Mouse (Mus musculus): ENCODE data around the gene Map3k7. TPM values are rescaled to one million over a fixed set of nuclear protein-coding genes. Genes with fewer than 3 reads are reported as not detected.

Gene Map3k7
- total and polyA plus RNA-seq, 3 experiments: 31.2 to 54.2 TPM; not detected in 1

GRCm38 (mm10) chr4:31922215-31922614 lies 41.7 kb upstream of the Map3k7 start:
- no peak overlapping the region for H3K9ac ChIP-seq (ENCODE audit: control insufficient read depth, low read depth, low read length, poor library complexity, severe bottlenecking)

DNA sequence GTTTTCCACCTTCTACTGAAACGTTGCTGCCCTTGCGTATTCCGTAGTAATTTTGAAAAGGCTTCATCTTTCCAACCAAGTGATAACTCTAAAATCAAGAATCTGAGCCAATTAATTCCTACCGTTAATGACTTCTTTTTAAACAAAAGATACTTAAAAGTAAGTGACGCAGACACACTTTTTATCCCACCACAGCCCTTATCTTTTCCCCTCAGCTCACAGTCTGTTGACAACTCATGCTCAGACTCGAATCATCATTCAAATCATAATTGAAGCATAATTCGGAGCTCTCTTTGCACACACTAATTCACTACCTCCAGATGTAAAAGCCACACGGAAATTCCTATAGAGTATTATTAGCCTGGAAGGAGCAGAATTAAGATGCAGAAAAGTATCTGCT lies 40.5 kb upstream of the Map3k7 start:
- Histone ChIP-seq H3K27ac (ENCODE audit: control insufficient read depth, low read depth, low read length) (no peak overlapping the region), H3K9me3 (replicated peaks; ENCODE audit: insufficient read depth, low read length) (no peaks in the 10 kb centered on the region), H3K4me3 (ENCODE audit: control insufficient read depth in 1 of 2, insufficient read depth in 1 of 2, low read depth in 2 of 2, low read length in 2 of 2) (no peak overlapping the region), H3K4me1 (ENCODE audit: control insufficient read depth in 1 of 2, insufficient read depth in 2 of 2, low read length in 2 of 2) (no peaks in the 10 kb centered on the region; a peak in 1 of 4 replicates), H3K36me3 (ENCODE audit: control insufficient read depth in 1 of 2, insufficient read depth in 2 of 2, low read length in 2 of 2) (peaks cover 0 to 7% of the 10 kb centered on the region in 2 experiments; a peak in 2 of 4 replicates), H3K27me3 (ENCODE audit: control insufficient read depth in 1 of 2, insufficient read depth in 2 of 2, low read length in 2 of 2) (peaks cover 2 to 6% of the 10 kb centered on the region in 2 experiments), H3K79me2 (ENCODE audit: control insufficient read depth, insufficient read depth, low read length, poor library complexity) (no peaks in the 10 kb centered on the region), H3K9ac (ENCODE audit: control insufficient read depth, low read depth, low read length, poor library complexity, severe bottlenecking) (no peak overlapping the region)
- DNase-seq (ENCODE audit: low read depth, low spot score): peak; percentile 24
- TF ChIP-seq ZMIZ1 (IDR thresholded peaks at IDR 0.05; ENCODE audit: low read depth, low read length) (no peak), ETS1 (IDR thresholded peaks at IDR 0.05; ENCODE audit: low read depth, low read length) (no peak), EP300 (IDR thresholded peaks at IDR 0.05; ENCODE audit: low read depth in 1 of 2, low read length in 2 of 2) (peak; percentile 44 to 54; a peak in 3 of 4 replicates), TCF12 (IDR thresholded peaks at IDR 0.05; ENCODE audit: low read depth, low read length) (peak; percentile 43; the same call in 1 of the 2 replicates)

More at GRCm38 (mm10) chr4:31922215-31922614, 41.7 kb upstream of the Map3k7 start:
- TF ChIP-seq GATA1 (IDR thresholded peaks at IDR 0.05; ENCODE audit: low read depth, low read length): no peak
- no peak for TF ChIP-seq HCFC1 (IDR thresholded peaks at IDR 0.05; ENCODE audit: low read depth, low read length)
- TF ChIP-seq ZNF384 (IDR thresholded peaks at IDR 0.05; ENCODE audit: low read depth, low read length): no peak
- no peak for TF ChIP-seq GABPA (IDR thresholded peaks at IDR 0.05; ENCODE audit: low read depth, low read length)
- TF ChIP-seq SIN3A (IDR thresholded peaks at IDR 0.05; ENCODE audit: low read length): no peak
- no peak for TF ChIP-seq MYC (IDR thresholded peaks at IDR 0.05; ENCODE audit: low read depth, low read length)
- TF ChIP-seq BHLHE40 (IDR thresholded peaks at IDR 0.05; ENCODE audit: borderline replicate concordance, low read depth, low read length): no peak
- Histone ChIP-seq H3K79me2 (ENCODE audit: control insufficient read depth, insufficient read depth, low read length, poor library complexity) (no peaks in the 10 kb centered on the region), H3K36me3 (ENCODE audit: control insufficient read depth in 1 of 2, insufficient read depth in 2 of 2, low read length in 2 of 2) (peaks cover 0 to 7% of the 10 kb centered on the region in 2 experiments; a peak in 2 of 4 replicates), H3K4me1 (ENCODE audit: control insufficient read depth in 1 of 2, insufficient read depth in 2 of 2, low read length in 2 of 2) (no peaks in the 10 kb centered on the region; a peak in 1 of 4 replicates), H3K27ac (ENCODE audit: control insufficient read depth, low read depth, low read length) (no peak overlapping the region), H3K9me3 (replicated peaks; ENCODE audit: insufficient read depth, low read length) (no peaks in the 10 kb centered on the region), H3K4me3 (ENCODE audit: control insufficient read depth in 1 of 2, insufficient read depth in 1 of 2, low read depth in 2 of 2, low read length in 2 of 2) (no peak overlapping the region), H3K27me3 (ENCODE audit: control insufficient read depth in 1 of 2, insufficient read depth in 2 of 2, low read length in 2 of 2) (peaks cover 2 to 6% of the 10 kb centered on the region in 2 experiments)
- peak; percentile 20 for DNase-seq (ENCODE audit: low read depth, low spot score)

DNA sequence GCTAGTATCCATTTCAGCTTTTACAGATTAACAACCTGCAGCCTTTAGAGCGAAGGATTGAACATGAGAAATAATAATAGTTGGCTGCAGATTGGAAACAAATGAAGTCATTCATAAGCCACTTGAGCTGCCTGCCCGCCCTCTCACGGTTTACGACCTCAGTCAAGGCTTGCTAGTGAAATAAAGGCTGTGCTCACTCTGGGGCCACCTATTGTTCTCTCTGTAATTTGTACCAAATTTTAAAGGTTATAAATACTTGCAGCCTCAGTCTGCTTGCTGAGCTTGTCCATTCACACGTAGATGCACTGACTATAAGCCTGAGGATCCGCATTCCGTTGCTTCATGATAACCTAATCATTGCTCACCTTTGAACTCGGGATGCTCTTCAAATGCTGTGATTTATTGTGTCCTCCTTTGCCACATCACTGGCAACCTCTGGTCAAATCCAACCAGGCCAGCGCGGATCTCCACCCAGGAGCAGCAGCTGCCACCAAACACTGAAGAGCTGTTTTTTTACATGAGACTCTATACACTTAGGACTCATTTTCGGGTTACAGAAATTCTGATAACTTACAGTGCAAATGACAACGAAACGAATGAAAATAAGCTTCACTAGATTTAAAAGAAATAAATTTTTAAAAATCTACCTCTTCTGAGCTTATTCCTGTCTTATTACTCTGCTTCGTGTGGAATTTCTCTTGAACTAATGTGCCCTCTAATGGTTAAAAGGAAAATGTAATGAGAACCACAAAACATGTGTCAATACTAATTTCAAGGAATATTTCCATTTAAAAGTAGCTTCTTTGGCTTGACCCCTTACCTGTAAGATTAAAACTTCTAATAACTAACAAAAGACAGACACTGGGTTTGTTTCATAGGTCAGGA lies 39.4 kb upstream of the Map3k7 start:
- Histone ChIP-seq H3K4me3 (ENCODE audit: control insufficient read depth in 1 of 2, insufficient read depth in 1 of 2, low read depth in 2 of 2, low read length in 2 of 2) (no peak overlapping the region), H3K27me3 (ENCODE audit: control insufficient read depth in 1 of 2, insufficient read depth in 2 of 2, low read length in 2 of 2) (peaks cover 5 to 6% of the 10 kb centered on the region in 2 experiments), H3K4me1 (ENCODE audit: control insufficient read depth in 1 of 2, insufficient read depth in 2 of 2, low read length in 2 of 2) (no peaks in the 10 kb centered on the region; a peak in 1 of 4 replicates), H3K9ac (ENCODE audit: control insufficient read depth, low read depth, low read length, poor library complexity, severe bottlenecking) (no peak overlapping the region), H3K79me2 (ENCODE audit: control insufficient read depth, insufficient read depth, low read length, poor library complexity) (no peaks in the 10 kb centered on the region), H3K36me3 (ENCODE audit: control insufficient read depth in 1 of 2, insufficient read depth in 2 of 2, low read length in 2 of 2) (peaks cover 0 to 7% of the 10 kb centered on the region in 2 experiments; a peak in 2 of 4 replicates), H3K9me3 (replicated peaks; ENCODE audit: insufficient read depth, low read length) (no peaks in the 10 kb centered on the region), H3K27ac (ENCODE audit: control insufficient read depth, low read depth, low read length) (no peak overlapping the region)
- TF ChIP-seq GABPA (IDR thresholded peaks at IDR 0.05; ENCODE audit: low read depth, low read length): no peak
- TF ChIP-seq CTCF (IDR thresholded peaks at IDR 0.05 in 2 of 3, conservative IDR thresholded peaks at IDR 0.05 in 1 of 3; ENCODE audit: control insufficient read depth in 1 of 3, insufficient read depth in 1 of 3, low read depth in 2 of 3, low read length in 3 of 3, poor library complexity in 1 of 3, severe bottlenecking in 1 of 3): peak in 1 of 3 experiments; percentile 4; a peak in 1 of 6 replicates
- TF ChIP-seq RAD21 (IDR thresholded peaks at IDR 0.05; ENCODE audit: low read depth, low read length): peak; percentile 19
- DNase-seq (ENCODE audit: low read depth, low spot score): no peak
